Mouse (Mus musculus): Measurements from ENCODE around the gene Phtf1. TPM values are rescaled to one million over a fixed set of nuclear protein-coding genes. Genes with fewer than 3 reads are reported as not detected.

The Phtf1 gene
- total RNA-seq (2015; ENCODE audit: low replicate concordance), result 2.7 and 3.7 TPM in 2 replicates
- total RNA-seq (2017; ENCODE audit: low replicate concordance), result 5.6 and 21.0 TPM in 2 replicates

DNA sequence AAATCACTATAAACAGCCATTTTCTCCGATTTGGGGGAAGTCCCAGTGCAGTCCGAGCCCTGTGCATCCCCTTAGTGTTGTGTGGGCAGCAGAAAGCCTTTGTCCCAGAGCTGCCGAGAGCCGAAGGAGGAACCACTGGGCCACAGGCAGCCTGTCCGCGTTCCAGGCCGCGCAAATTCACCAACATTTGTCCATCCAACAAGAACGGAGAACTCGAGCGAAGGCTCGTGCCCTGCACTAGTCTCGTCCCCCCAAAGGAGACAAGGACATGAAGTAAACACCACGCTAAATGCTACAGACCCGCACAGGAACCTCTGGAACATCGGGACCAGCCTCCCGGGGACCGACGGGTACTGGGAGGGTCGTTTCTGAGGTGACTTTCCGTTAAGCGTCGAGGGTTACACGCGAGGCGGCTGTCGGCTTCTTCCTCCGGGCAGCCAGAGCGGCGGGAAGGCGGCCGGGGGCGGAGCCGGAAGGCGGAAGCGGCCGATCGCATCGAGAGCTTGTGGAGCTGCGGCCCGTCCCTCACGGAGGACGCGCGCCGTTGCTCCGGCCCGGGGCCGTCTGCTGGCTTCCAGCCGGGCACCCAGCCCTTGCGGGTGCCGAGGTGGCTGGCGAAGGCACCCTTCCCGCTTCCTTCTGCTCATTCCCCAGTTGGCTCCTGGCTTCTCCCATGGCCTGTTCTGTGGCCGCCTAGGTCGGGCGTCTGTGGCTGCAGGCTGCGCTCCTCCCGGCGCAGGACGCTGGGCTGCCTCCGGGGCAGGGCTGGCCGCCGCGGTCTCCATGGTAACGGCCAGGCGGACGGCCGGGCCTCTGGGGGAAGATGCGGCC is at the start of gene Phtf1:
Gene Phtf1 (plus strand): TSS at position 250 of the 831 bp plus-strand sequence.
- ATAC-seq (replicated peaks; ENCODE audit: low FRiP score, poor library complexity, severe bottlenecking), result peak; percentile 97

DNA sequence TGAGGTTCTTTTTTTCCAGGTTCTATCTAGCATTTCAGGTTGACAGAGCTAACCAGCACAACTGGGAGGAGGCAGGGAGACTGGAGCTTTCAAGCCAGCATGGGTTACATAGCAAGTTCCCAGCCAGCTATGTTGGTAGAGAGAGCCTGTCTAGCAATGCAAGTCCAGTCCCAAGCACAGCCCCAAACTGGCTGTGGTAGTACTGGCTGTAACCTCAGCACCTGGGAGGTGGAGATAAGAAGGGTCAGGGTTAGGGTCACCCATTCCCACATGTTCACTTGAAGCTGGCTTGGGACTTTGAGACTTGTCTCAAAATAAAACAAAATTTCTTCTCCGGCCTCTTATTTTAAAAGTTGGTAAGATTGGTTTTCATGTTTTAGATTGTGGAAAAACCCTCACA is 47.8 kb upstream of the Phtf1 start:
- ATAC-seq (replicated peaks; ENCODE audit: low FRiP score, poor library complexity, severe bottlenecking), result no peak

DNA sequence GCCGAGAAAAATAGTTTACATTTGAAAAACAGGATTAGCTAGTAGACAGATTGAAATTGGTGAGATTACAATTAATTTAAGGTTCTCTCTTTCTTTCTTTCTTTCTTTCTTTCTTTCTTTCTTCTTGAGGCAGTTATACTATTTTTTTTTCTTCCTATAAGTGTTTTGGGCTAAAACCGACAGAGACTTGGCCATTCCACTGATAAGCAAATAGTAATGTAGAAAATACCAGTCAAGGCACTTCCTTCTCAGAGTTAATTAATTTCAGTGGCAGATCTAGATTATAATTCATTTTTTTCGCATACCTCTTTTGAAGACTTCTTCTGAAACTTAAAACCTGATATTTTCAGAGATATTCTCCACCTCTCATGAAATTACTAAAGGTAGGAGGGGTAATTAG is 42.6 kb upstream of the Phtf1 start:
- no peak for ATAC-seq (replicated peaks; ENCODE audit: low FRiP score, poor library complexity, severe bottlenecking)

DNA sequence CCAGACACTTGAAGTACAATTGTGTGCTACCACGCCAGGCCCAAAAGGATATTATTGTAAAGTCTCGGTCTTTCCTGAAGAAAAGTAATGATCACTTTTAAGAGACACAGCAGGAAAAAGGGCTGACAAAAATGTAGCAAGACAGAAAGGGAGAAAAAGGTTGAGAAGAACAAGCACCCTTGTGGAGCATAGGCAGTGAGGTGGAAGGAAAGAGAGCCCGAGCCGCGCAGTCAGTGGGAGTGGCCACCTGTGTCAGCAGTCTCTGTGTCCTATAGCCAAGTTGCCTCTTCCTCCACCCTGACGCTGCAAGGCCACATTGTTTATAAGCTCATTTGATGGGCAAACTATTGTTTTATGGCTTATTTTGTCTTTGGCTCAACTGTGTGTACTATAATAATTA is 40.4 kb upstream of the Phtf1 start:
- ATAC-seq (replicated peaks; ENCODE audit: low FRiP score, poor library complexity, severe bottlenecking), result peak; percentile 99

DNA sequence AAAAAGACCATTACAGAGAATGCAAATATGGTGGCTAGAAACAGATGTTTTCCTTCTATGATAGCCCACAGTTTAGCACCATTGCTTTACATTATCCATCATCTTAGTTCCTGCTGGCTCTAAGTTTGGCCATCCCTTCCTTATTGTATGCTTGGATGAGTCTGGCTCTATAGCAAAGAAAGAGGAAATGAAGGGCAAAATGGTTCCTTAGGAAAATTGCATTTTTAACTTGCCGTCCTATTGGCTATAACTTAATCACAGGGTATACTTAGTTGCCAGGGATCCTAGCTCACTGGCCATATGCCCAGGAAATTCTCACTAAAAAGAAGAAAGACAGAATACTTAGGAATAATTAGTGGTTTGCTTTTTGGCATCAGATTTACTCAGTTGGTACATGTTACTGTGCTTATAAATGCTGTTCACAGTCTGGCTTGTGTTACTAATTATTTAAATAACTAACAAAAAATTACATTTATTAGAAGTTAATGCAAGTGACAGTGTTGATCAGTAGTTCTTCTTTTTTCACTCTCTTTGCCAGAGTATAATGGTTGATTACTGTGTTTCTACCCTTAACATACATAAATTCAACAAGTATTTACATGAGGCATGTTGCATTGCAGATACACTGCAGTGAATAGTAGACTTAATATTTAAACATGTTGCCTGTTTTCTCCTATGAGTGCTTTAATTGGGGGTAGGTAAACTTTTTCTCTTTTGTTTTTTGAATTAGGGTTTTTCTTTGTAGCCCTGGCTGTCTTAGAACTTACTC is 22.9 kb upstream of the Phtf1 start:
- ATAC-seq (replicated peaks; ENCODE audit: low FRiP score, poor library complexity, severe bottlenecking), result no peak

DNA sequence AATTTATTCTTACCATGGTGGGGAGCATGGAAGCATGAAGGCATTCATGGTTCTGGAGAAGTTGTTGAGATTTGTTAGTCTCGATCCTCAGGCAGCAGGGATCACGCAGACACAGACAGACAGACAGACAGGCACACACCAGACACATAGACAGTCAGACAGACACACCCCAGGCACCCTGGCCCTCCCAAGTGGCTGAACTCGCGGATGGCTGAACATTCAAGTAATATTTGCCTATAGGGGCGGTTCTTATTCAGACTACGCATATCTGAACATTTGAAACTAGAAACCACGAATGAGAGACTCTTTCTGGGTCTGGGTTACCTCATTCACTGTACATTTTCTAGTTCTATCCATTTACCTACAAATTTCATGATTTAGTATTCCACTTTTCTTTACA is 19.2 kb upstream of the Phtf1 start:
- no peak for ATAC-seq (replicated peaks; ENCODE audit: low FRiP score, poor library complexity, severe bottlenecking)

DNA sequence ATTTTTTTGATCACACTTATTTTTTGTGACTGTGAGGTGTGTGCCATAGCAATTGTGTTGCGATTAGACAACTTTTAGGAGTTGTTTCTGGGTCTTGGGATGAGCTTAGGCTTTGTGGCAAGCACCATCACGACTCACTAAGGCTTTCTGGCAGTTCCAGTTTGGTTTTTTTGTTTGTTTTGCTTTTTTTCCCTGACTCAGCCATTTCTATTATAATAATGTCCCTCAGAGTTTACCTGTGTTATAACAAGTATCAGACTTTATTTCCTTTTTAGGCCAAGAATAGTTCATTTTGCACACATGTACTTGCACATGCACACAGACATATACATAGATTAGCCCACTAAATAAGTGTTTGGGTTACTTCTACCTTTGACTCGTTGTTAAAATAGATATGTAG is 7.3 kb upstream of the Phtf1 start:
- no peak for ATAC-seq (replicated peaks; ENCODE audit: low FRiP score, poor library complexity, severe bottlenecking)

DNA sequence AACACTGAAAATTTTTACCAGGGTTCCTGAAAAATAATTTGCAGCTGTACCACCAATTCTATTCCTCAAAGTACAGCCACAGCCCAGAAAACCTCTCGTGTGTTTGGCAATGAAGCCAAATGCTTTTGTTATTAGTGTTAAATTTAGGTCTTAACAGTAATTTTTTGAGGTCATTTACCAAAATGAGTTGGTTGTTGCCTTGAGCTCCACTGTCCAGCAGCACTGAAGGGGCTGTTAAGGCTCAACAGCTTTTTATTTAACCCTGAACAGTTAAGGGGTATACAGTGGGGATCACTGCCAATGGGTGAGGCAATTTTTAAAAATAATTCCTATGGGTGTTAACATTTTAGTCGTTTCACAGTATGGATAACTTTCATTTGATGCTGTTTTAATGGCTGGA is 679 bp upstream of the Phtf1 start:
- no peak; the same call in 1 of the 2 replicates for ATAC-seq (replicated peaks; ENCODE audit: low FRiP score, poor library complexity, severe bottlenecking)

DNA sequence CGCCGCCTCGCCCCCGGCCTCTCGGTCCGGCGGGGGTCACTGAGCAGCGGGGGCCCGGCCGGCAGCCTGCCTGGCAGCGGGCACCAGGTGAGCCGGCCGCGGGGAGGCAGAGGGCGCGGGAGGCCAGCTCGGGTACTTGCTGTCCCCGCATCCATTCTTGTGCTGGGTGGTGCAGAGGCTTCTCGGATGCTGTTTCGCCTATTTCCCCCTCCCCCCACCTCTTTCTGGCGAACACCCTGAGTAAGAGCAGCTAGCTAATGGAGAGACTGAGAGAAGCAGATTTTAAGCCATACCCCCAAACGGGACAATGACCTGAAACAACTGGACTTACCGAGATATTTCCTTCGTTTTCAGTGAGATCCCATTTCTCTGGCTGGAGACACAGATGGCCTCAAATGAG is 791 bp downstream of the Phtf1 start:
- ATAC-seq (replicated peaks; ENCODE audit: low FRiP score, poor library complexity, severe bottlenecking), result no peak

DNA sequence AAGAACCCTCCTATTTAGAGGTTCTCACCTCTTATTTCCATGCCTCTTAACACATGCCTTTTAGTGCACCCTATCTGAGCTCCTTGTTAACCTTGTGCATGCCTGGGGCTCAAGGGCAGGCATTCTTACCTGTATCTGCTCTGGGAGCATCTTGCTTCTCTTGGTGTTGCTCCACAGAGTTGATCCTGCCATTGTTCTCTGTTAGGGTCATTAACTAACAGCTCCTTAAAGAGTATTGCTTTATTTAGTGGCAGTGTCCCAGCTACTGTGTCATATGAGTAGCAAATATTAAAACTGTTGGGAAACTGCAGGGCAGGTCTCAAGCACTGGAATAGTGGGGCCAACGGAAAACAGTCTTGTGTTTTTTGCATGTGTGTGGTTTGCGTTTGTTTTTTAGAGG is 3.2 kb downstream of the Phtf1 start:
- no peak for ATAC-seq (replicated peaks; ENCODE audit: low FRiP score, poor library complexity, severe bottlenecking)

DNA sequence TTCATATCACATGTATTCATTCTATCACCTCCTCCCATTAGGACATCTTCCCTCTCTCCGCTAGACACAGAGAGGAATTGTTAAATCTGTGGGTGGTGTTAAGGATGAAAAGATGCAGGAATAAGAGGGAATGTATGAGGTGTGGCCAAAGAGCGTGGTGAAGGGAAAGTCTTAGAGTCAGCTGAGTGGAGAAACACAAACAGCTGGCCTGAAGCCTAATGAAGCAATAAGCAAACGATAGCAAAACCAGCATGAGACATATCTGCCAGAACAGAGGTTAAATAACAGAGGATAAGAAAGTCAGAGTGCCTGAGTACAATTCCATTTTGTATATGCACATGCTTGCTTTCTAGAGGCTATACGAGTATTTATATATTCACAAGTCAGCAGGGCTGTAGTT is 16.6 kb downstream of the Phtf1 start:
- no peak for ATAC-seq (replicated peaks; ENCODE audit: low FRiP score, poor library complexity, severe bottlenecking)

DNA sequence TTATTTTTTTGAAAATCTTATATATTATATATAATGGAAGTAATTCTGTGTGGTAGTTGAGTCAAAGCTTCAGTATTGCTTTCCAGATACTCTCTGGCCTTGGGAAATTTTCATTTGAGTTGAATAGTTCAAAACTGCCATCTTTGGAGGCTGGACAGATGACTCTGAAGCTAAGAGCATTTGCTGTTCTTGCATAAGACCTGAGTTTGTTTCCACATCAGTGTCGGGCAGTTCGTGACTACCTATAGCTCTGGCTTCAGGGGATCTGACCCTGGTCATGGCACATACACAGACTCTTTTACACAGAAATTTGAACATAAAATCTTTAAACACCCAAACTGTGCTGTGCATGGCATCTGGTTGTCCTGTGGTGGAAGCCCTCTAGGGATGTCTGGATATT is 17.3 kb downstream of the Phtf1 start:
- ATAC-seq (replicated peaks; ENCODE audit: low FRiP score, poor library complexity, severe bottlenecking), result no peak

DNA sequence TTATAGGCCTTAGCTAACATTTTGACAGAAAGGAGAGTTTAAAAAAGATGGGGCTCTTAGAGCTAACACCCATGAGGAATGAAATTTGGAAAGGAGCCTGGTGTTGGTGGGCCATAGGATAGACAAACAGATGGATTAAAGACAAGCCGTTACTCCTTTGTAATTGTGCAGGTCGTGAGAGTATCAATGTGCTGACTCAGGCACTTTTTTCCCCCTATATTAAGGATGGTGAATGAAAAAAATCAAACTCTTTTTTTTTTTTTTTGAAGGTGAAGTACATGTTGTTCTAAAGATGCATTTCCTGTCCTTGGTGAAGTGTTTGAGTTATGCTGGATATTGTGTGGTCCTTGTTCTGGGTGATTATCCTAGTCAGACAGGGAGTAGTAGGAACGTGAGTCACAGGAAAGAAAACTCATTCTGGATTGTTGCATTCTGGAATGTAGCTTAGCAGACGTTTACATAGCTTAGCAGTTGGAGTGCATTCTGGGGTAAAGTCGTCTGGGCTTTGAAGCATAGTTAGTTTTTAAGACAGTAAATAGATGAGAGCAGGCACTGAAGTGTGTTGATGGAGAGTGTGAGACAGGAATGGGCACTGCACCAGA is 20.0 kb downstream of the Phtf1 start:
- no peak for ATAC-seq (replicated peaks; ENCODE audit: low FRiP score, poor library complexity, severe bottlenecking)

DNA sequence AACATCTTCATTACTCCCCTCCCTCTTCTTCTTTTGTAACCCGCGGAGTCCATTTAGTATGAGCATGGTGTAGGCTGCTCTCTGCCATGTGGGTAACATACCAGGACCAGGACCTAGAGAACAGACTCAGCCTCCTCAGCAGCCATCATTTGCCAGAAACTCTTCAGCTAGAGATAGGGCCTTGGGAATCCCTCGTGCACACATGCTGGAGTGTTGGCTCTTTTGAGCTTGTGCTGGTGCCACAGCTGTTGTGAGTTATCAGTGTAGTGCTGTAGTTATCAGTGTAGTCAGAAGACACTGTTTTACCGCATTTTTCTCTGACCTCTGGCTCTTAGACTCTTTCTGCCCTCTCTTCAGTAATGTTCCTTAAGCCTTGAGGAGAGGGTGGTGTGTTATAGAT is 21.4 kb downstream of the Phtf1 start:
- no peak for ATAC-seq (replicated peaks; ENCODE audit: low FRiP score, poor library complexity, severe bottlenecking)

DNA sequence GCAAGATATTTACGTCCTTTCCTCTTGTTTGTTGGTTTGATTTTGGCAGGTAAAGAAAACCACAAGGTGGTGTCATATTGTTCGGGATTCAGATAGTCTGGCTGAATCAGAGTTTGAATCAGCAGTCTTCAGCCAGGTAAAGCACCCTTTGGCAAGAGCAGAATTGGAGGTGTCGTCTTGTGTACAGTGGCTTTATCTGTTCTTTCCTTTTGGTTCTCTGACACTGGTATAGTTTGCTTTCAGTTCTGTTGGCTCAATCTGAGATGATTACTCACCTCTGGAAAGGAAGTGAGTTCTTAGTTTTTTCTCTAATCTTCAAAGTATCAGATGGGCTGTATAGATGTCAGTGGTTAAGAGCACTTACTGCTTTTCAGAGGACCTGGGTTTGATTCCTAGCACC is 23.4 kb downstream of the Phtf1 start:
- no peak for ATAC-seq (replicated peaks; ENCODE audit: low FRiP score, poor library complexity, severe bottlenecking)

DNA sequence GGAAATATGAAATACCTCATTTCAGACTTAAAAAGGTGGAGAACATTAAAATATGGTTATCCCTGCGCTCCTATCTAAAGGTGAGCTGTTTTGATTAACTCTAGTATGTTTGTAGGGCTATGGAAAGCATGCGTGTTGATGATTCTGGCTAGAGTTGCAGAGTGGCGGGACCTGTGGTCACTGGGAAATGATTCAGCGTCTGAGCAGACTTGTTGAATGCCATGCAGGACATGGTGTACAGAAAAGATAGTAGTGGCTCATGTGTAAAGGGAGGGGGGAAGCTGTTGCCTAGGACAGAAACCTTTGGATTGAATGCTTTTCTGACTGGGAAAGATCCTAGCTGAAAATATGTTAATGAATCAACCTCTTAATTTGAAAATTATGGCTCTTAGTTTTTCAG is 30.8 kb downstream of the Phtf1 start:
- no peak for ATAC-seq (replicated peaks; ENCODE audit: low FRiP score, poor library complexity, severe bottlenecking)

DNA sequence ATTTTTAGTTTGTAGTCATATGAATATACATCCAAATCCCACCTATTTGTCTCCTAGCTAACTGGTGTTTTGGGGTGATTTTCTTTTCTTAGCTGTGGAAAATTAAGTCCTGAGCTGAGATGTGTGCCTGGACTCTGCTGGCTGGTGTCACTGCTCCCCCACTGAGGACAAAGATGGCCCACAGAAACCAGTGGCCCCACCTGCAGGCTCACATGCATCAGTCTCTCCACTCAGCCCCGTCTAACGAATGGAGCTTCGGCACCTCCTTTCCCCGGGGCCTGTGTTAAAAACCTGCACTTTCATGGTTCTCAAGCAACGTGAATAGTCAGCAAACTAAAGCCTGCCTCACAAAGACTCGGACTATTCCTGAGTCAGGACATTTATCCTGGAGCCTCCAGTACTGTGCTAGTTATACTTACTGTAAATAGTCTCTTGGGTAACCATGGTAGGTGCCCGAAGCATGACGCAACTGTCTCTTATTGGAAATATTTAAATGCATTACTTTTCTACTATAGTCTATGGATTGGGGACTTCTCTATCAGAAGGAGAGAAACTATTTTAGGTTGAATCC is 39.1 kb downstream of the Phtf1 start:
- no peak for ATAC-seq (replicated peaks; ENCODE audit: low FRiP score, poor library complexity, severe bottlenecking)

DNA sequence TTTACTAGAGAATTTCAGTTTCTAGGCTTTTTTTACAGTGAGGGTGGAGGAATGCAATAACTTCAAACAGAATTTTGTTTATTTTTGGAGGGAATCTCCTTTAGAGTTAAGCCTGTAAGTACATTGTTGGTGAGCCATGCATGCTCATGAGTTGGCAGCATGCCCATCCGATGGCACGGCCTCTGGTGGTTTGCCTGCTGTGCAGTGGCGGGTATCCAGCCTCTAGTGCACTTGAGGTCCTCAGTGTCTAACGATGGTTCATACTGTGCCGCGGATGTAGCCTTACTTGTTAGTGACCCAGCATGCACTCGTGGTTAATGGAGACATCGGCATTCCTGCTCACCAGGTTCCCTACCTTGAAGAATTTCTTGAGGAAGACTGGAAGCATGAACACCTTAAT is 39.6 kb downstream of the Phtf1 start:
- ATAC-seq (replicated peaks; ENCODE audit: low FRiP score, poor library complexity, severe bottlenecking), result no peak

DNA sequence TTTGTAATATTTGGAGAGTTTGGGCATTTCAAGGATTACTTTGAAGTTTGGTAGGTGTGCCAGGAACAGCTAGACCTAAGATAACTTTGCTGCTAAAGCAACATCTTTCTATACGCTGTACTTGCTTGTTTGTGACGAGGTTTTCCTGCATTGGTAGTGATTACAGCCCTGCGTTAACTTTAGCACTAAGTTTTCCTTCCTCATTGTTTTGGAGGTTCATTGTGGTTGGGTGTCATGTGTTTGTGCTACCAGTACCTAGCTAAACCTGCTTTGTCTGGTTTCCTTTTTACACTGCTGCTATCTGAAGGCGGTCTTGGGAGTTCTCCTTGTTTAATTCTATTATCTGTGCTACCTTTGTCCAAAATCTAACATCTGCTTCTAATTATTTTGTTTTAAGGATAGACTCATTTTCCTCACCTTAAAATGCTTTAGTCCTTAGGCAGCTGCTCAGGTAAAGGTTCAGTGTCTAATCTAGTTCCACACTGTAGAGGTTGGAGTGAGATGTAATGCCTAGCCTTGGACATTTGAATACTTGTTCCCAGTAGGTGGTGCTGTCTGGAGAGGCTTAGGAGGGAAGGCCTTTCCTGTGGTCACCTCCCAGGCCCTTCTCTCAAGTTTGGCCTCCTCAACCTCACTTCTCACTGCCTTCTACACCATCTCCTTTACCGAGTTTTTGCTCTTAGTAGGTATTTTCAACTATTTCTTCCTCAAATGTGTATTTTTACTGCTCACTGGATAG is 42.2 kb downstream of the Phtf1 start:
- 0 out of 2 replicates have a peak, but pooled peaks have one; percentile 49 for ATAC-seq (replicated peaks; ENCODE audit: low FRiP score, poor library complexity, severe bottlenecking)

DNA sequence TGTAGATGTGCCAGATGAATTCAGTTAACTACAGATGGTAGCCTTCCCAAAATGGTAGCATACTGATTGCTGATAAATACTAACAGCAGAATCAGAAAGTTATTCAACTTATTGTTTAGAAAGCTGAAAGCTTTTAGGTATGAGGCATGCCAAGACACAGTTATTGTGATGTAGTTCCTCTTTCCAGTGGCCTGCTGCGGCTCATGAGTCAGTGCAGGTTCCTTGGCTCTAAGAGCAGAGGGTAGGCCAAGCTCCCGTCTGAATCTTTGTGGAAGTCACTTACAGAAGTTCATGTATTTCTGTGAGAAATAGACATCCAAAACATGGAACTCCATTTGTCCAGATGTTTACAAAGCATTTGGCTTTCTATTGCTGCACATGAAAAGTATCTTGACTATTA is 44.1 kb downstream of the Phtf1 start:
- ATAC-seq (replicated peaks; ENCODE audit: low FRiP score, poor library complexity, severe bottlenecking), result no peak
